Mouse (Mus musculus) myocyte (in vitro differentiated cells): ENCODE data around the gene Mrps27.

ENCODE experiments used
- CEBPB ChIP-seq: IDR thresholded peaks from 2 replicates; pipeline ENCODE4 v1.6.1; 2011; ENCODE audit warnings: mild to moderate bottlenecking, moderate library complexity; ENCODE audit not compliant: poor library complexity, insufficient read depth, severe bottlenecking
- E2F4 ChIP-seq: IDR thresholded peaks from one replicate; pipeline ENCODE4 v1.6.1; 2011; ENCODE audit warnings: mild to moderate bottlenecking, control low read depth, moderate library complexity; ENCODE audit not compliant: insufficient read depth
- MAX ChIP-seq: IDR thresholded peaks from one replicate; pipeline ENCODE4 v1.6.1; 2011; ENCODE audit warnings: low read depth, mild to moderate bottlenecking, control low read depth
- MYOD1 ChIP-seq, 3 experiments: IDR thresholded peaks; one replicate each; pipeline ENCODE4 v1.6.1; 2011; ENCODE audit warnings: control low read depth in 2 of 3, low read depth in 2 of 3, mild to moderate bottlenecking in 2 of 3, moderate library complexity in 1 of 3; ENCODE audit not compliant: insufficient read length in 2 of 3, control insufficient read depth in 1 of 3
- MYOG ChIP-seq, 3 experiments: IDR thresholded peaks; one replicate each; pipeline ENCODE4 v1.6.1; 2011; ENCODE audit warnings: control low read depth in 2 of 3, low read depth in 2 of 3, mild to moderate bottlenecking in 2 of 3; ENCODE audit not compliant: insufficient read length in 2 of 3, control insufficient read depth in 1 of 3, insufficient read depth in 1 of 3
- POLR2A ChIP-seq: IDR thresholded peaks from one replicate; pipeline ENCODE4 v1.6.1; 2011; ENCODE audit warnings: low read depth, mild to moderate bottlenecking, control low read depth, moderate library complexity; ENCODE audit not compliant: insufficient read length
- POLR2AphosphoS2 ChIP-seq: IDR thresholded peaks from one replicate; pipeline ENCODE4 v1.6.1; 2011; ENCODE audit warnings: low read depth, control low read depth; ENCODE audit not compliant: insufficient read length
- REST ChIP-seq: IDR thresholded peaks from one replicate; pipeline ENCODE4 v1.6.1; 2011; ENCODE audit warnings: mild to moderate bottlenecking, control low read depth, moderate library complexity; ENCODE audit not compliant: insufficient read depth, insufficient read length
- SRF ChIP-seq: IDR thresholded peaks from one replicate; pipeline ENCODE4 v1.6.1; 2011; ENCODE audit warnings: low read depth; ENCODE audit not compliant: control insufficient read depth, insufficient read length
- TCF12 ChIP-seq: IDR thresholded peaks from one replicate; pipeline ENCODE4 v1.6.1; 2011; ENCODE audit warnings: mild to moderate bottlenecking, control low read depth; ENCODE audit not compliant: poor library complexity, insufficient read depth, severe bottlenecking
- TCF3 ChIP-seq: IDR thresholded peaks from one replicate; pipeline ENCODE4 v1.6.1; 2011; ENCODE audit warnings: low read depth, control low read depth; ENCODE audit not compliant: insufficient read length
- USF1 ChIP-seq: IDR thresholded peaks from one replicate; pipeline ENCODE4 v1.6.1; 2011; ENCODE audit warnings: low read depth, mild to moderate bottlenecking, control low read depth, moderate library complexity

GRCm38 (mm10) chr13:99439357-99439756 is 94.8 kb downstream of the Mrps27 start:
- TF ChIP-seq POLR2A (no peak), MYOD1 (IDR thresholded peaks at IDR 0.05; ENCODE audit: control insufficient read depth in 1 of 3, insufficient read length in 2 of 3, low read depth in 2 of 3) (no peak), E2F4 (no peak), POLR2AphosphoS2 (no peak), TCF3 (no peak), MYOG (IDR thresholded peaks at IDR 0.05; ENCODE audit: control insufficient read depth in 1 of 3, insufficient read depth in 1 of 3, insufficient read length in 2 of 3, low read depth in 2 of 3) (no peak), SRF (no peak), USF1 (no peak), MAX (no peak), TCF12 (no peak), CEBPB (no peak), REST (no peak)
